Mouse (Mus musculus): ENCODE measurements around the gene Gm21964.

- peak; percentile 87; the same call in 1 of the 2 replicates for TF ChIP-seq CTCF (IDR thresholded peaks at IDR 0.05; ENCODE audit: control insufficient read depth, insufficient read depth, insufficient replicate concordance, low read depth, low read length)
- TF ChIP-seq POLR2A (IDR thresholded peaks at IDR 0.05; ENCODE audit: control insufficient read depth, low read depth, low read length), result no peak
Measured at GRCm38 (mm10) chr8:110130537-110130936, 29.5 kb downstream of the Gm21964 start.
